Mouse (Mus musculus) E14TG2a.4 (cell line): ENCODE measurements at regions not wholly inside any gene's neighbourhood (a gene's known extent, or its start where the extent isn't known, plus 50 kb on each side); places are given as distances from the start of the nearest gene placed in this dataset.

Experiments used
- CTCF ChIP-seq: conservative IDR thresholded peaks from 2 replicates; pipeline ENCODE4 v1.5.1; 2014; ENCODE audit warnings: low read length
- POU5F1 ChIP-seq: IDR thresholded peaks from 2 replicates; pipeline ENCODE4 v1.6.1; 2014; ENCODE audit warnings: low read length, borderline replicate concordance

DNA sequence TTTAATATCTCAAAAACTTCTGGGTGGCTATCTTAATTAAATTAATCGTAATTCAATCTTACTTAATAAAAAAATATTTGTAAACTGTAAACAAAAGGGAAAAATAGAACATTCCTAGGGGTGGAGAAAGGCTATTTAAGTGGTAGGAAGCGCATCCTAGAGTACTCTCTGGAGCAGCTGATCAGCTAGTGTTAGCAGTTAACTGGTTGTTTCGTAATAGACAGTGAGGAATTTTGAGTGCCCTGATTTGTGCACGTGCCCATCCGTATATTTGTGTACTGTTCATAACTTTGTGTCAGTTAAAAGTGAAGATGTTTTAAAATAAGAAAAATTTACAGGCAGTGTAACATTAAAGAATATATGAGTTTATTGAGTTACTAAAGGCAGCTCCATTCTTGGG lies 69.9 kb downstream of the Atoh1 start:
- no peak for TF ChIP-seq CTCF
- no peak for TF ChIP-seq POU5F1
